Mouse (Mus musculus) liver, embryonic 11.5 days (tissue): ENCODE results near the gene Pald1. TPM values are rescaled to one million over a fixed set of nuclear protein-coding genes. Genes with fewer than 3 reads are reported as not detected.

Source experiments
- ATAC-seq: fragments of 200-750 bp; cut with Nextera tagmentation; replicated peaks from 2 replicates; pipeline ENCODE4 v1.8.0; 2017; ENCODE audit warnings: moderate number of reproducible peaks, mild to moderate bottlenecking, moderate TSS enrichment, moderate library complexity; ENCODE audit not compliant: low FRiP score
- DNase-seq: peaks from one replicate; pipeline ENCODE4 v3.0.0-alpha.2; 2017; ENCODE audit warnings: low spot score
- H3K27ac ChIP-seq: fragments of 300-500 bp; sonication (generic); 2 replicates; pipeline ENCODE4 v1.5.1; 2014; ENCODE audit warnings: mild to moderate bottlenecking, low read depth, low read length, control low read depth
- H3K27me3 ChIP-seq: fragments of 300-500 bp; sonication (generic); replicated peaks from 2 replicates; pipeline ENCODE4 v1.6.1; 2014; ENCODE audit warnings: low read length, mixed read lengths; ENCODE audit not compliant: control insufficient read depth, insufficient read depth
- H3K36me3 ChIP-seq: fragments of 300-500 bp; sonication (generic); 2 replicates; pipeline ENCODE4 v1.6.1; 2014; ENCODE audit warnings: mild to moderate bottlenecking, low read length, moderate library complexity, mixed read lengths; ENCODE audit not compliant: control insufficient read depth, insufficient read depth
- H3K4me1 ChIP-seq: fragments of 300-500 bp; sonication (generic); replicated peaks from 2 replicates; pipeline ENCODE4 v1.6.1; 2014; ENCODE audit warnings: low read length, mixed read lengths; ENCODE audit not compliant: control insufficient read depth, insufficient read depth
- H3K4me2 ChIP-seq: fragments of 300-500 bp; sonication (generic); 2 replicates; pipeline ENCODE4 v1.6.1; 2014; ENCODE audit warnings: mild to moderate bottlenecking, control low read depth, moderate library complexity
- H3K4me3 ChIP-seq: fragments of 300-500 bp; sonication (generic); 2 replicates; pipeline ENCODE4 v1.5.1; 2014; ENCODE audit warnings: low read depth, low read length, control low read depth
- H3K9ac ChIP-seq: fragments of 300-500 bp; sonication (generic); 2 replicates; pipeline ENCODE4 v1.6.1; 2014; ENCODE audit warnings: low read depth, low read length, control low read depth
- H3K9me3 ChIP-seq: fragments of 300-500 bp; sonication (generic); 2 replicates; pipeline ENCODE4 v1.6.1; 2016; ENCODE audit warnings: low read length, inconsistent platforms, mixed read lengths; ENCODE audit not compliant: control insufficient read depth
- WGBS: fragments of 180-500 bp; shearing (Covaris S2); extraction: QIAGEN DNeasy Blood & Tissue Kit; methylation state at CpG from one replicate; pipeline ENCODE4 v1.1.7; 2014; 5-methylcytosine and 5-hydroxymethylcytosine counted together
- polyA plus RNA-seq: library from polyadenylated mRNA; unstranded; fragments of >200 nt; fragmentation: Nextera tagmentation; extraction: Ambion mirVana; gene quantifications from 2 replicates; pipeline ENCODE4 v1.2.1, GENCODE M21; 2014

The Pald1 gene
- polyA plus RNA-seq, 1 experiment from 2014 or later: 17.0 TPM

- Histone ChIP-seq H3K4me1 (no peaks in the 10 kb centered on the region), H3K27ac (no peak overlapping the region), H3K36me3 (no peaks in the 10 kb centered on the region), H3K4me3 (no peak overlapping the region), H3K4me2 (no peak overlapping the region), H3K27me3 (no peaks in the 10 kb centered on the region), H3K9ac (no peak overlapping the region), H3K9me3 (no peaks in the 10 kb centered on the region)
- 23% methylated on average over 9 of the region's 9 CpGs for WGBS
- DNase-seq (no peak), ATAC-seq (no peak)
These were observed 11.3 kb upstream of the Pald1 start for GRCm38 (mm10) chr10:61394476-61395136.

- H3K27me3 ChIP-seq: no peaks in the 10 kb centered on the region
- H3K4me1 ChIP-seq: no peaks in the 10 kb centered on the region
- DNase-seq: no peak
- no peak overlapping the region for H3K4me3 ChIP-seq
- no peak for ATAC-seq
- H3K36me3 ChIP-seq: no peaks in the 10 kb centered on the region
- H3K4me2 ChIP-seq: no peak overlapping the region
- no peaks in the 10 kb centered on the region for H3K9me3 ChIP-seq
- no peak overlapping the region for H3K27ac ChIP-seq
- WGBS: 36% methylated on average over 4 of the region's 4 CpGs
- no peak overlapping the region for H3K9ac ChIP-seq
These were observed 9.3 kb upstream of the Pald1 start for GRCm38 (mm10) chr10:61392584-61392983.

- Histone ChIP-seq H3K9ac (no peak overlapping the region), H3K27me3 (no peaks in the 10 kb centered on the region), H3K27ac (no peak overlapping the region), H3K4me3 (no peak overlapping the region), H3K36me3 (no peaks in the 10 kb centered on the region), H3K9me3 (no peaks in the 10 kb centered on the region), H3K4me2 (no peak overlapping the region), H3K4me1 (no peaks in the 10 kb centered on the region)
- 48% methylated on average over 2 of the region's 2 CpGs for WGBS
- no peak for DNase-seq
- ATAC-seq: no peak
These were observed 6.8 kb upstream of the Pald1 start for GRCm38 (mm10) chr10:61390148-61390547.

- no peak overlapping the region for H3K27ac ChIP-seq
- H3K27me3 ChIP-seq: no peaks in the 10 kb centered on the region
- no peak for ATAC-seq
- WGBS: 73% methylated on average over 5 of the region's 5 CpGs
- no peak overlapping the region for H3K4me3 ChIP-seq
- DNase-seq: no peak
- H3K9ac ChIP-seq: no peak overlapping the region
- H3K4me1 ChIP-seq: peaks cover 2% of the 10 kb centered on the region; the same call in 1 of the 2 replicates
- no peak overlapping the region for H3K4me2 ChIP-seq
- H3K36me3 ChIP-seq: no peaks in the 10 kb centered on the region
- no peaks in the 10 kb centered on the region for H3K9me3 ChIP-seq
These were observed 5.7 kb upstream of the Pald1 start for GRCm38 (mm10) chr10:61389020-61389419.

- no peak overlapping the region for H3K27ac ChIP-seq
- peaks cover 15% of the 10 kb centered on the region for H3K27me3 ChIP-seq
- H3K4me3 ChIP-seq: no peak overlapping the region
- H3K4me1 ChIP-seq: peaks cover 24% of the 10 kb centered on the region
- no peak overlapping the region for H3K9ac ChIP-seq
- no peak overlapping the region for H3K4me2 ChIP-seq
- 53% methylated on average over 6 of the region's 6 CpGs for WGBS
- no peaks in the 10 kb centered on the region for H3K36me3 ChIP-seq
- no peaks in the 10 kb centered on the region for H3K9me3 ChIP-seq
- no peak for ATAC-seq
- no peak for DNase-seq
These were observed 3.0 kb upstream of the Pald1 start for GRCm38 (mm10) chr10:61386284-61386683.

- ATAC-seq (no peak), DNase-seq (no peak)
- 72% methylated on average over 6 of the region's 6 CpGs for WGBS
- Histone ChIP-seq H3K27ac (no peak overlapping the region), H3K27me3 (peaks cover 24% of the 10 kb centered on the region), H3K4me2 (no peak overlapping the region), H3K9ac (no peak overlapping the region), H3K36me3 (no peaks in the 10 kb centered on the region), H3K4me3 (no peak overlapping the region), H3K9me3 (no peaks in the 10 kb centered on the region), H3K4me1 (peaks cover 36% of the 10 kb centered on the region)
These were observed 1.8 kb upstream of the Pald1 start for GRCm38 (mm10) chr10:61385174-61385573.

GRCm38 (mm10) chr10:61383715-61384047 lies 351 bp upstream of the Pald1 start:
- peaks cover 27% of the 10 kb centered on the region for H3K27me3 ChIP-seq
- peaks cover 42% of the 10 kb centered on the region for H3K4me1 ChIP-seq
- H3K4me2 ChIP-seq: peak overlapping the region; percentile 95
- peak overlapping the region; percentile 26; the same call in 1 of the 2 replicates for H3K27ac ChIP-seq
- DNase-seq (no peak), ATAC-seq (peak; percentile 23; the same call in 1 of the 2 replicates)
- H3K9ac ChIP-seq: peak overlapping the region; percentile 64
- H3K36me3 ChIP-seq: no peaks in the 10 kb centered on the region
- no peaks in the 10 kb centered on the region for H3K9me3 ChIP-seq
- 6% methylated on average over 11 of the region's 11 CpGs for WGBS
- peak overlapping the region; percentile 62 for H3K4me3 ChIP-seq

DNA sequence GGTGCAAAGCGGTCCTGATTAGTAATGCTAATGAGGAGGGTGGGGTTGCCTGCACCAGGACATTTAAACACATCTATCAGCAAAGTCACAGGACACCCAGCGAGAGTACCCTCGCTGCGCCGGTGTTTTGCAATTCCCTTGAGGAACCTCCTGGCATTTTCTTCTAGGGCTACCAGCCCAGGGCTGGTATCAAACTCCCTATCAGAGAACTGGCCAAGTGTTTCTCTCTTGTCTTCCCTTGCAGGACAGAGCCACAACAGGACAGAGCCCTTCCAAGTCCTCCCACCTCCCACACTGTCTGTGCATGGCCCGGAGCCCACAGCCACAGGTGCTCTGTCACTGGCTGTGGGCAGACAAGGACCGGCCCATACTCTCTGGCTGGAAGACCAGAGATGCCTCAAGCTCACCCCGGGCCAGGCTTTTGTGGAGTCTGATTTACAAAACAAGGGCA lies 1.0 kb downstream of the Pald1 start:
- H3K4me2 ChIP-seq: peak overlapping the region; percentile 95
- peaks cover 27% of the 10 kb centered on the region for H3K27me3 ChIP-seq
- no peaks in the 10 kb centered on the region for H3K9me3 ChIP-seq
- H3K4me1 ChIP-seq: peaks cover 42% of the 10 kb centered on the region
- H3K9ac ChIP-seq: peak overlapping the region; percentile 64
- H3K27ac ChIP-seq: peak overlapping the region; percentile 26; the same call in 1 of the 2 replicates
- peak overlapping the region; percentile 62 for H3K4me3 ChIP-seq
- ATAC-seq: no peak
- DNase-seq: no peak
- H3K36me3 ChIP-seq: no peaks in the 10 kb centered on the region
- WGBS: under 1% methylated on average over 8 of the region's 8 CpGs

DNA sequence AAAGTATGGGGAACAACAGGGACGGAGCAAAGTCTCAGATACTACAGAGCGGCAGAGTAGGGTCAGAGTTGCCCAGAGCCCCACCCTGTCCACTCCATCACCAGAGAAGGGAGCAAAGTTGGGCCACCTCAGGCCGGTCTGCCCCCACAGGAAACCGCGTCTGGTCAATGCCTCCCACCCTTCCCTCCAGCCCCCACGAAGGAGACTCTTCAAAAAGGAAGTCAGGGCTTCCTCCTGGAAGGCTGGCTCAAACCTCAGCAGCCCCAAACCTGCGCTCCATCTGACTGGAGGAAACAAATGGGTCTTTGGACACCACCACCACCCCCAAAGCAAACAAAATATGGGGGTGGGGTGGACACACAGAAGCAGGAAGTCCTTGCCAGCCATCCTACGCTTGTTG lies 1.5 kb downstream of the Pald1 start:
- H3K27ac ChIP-seq: peak overlapping the region; percentile 36; the same call in 1 of the 2 replicates
- DNase-seq (no peak), ATAC-seq (0 out of 2 replicates have a peak, but pooled peaks have one; percentile 18)
- H3K36me3 ChIP-seq: no peaks in the 10 kb centered on the region
- no peaks in the 10 kb centered on the region for H3K9me3 ChIP-seq
- WGBS: 4% methylated on average over 8 of the region's 8 CpGs
- peaks cover 42% of the 10 kb centered on the region for H3K4me1 ChIP-seq
- peak overlapping the region; percentile 95 for H3K4me2 ChIP-seq
- peak overlapping the region; percentile 62 for H3K4me3 ChIP-seq
- H3K27me3 ChIP-seq: peaks cover 27% of the 10 kb centered on the region
- H3K9ac ChIP-seq: peak overlapping the region; percentile 64; the same call in 1 of the 2 replicates
